Mouse (Mus musculus) heart, embryonic 15.5 days (tissue): Measurements from ENCODE around the gene Nkx2-5. TPM values are rescaled to one million over a fixed set of nuclear protein-coding genes. Genes with fewer than 3 reads are reported as not detected.

Source experiments
- ATAC-seq: fragments of 200-750 bp; cut with Nextera tagmentation; replicated peaks from 2 replicates; pipeline ENCODE4 v1.8.0; 2017; ENCODE audit warnings: low read depth, moderate TSS enrichment; ENCODE audit not compliant: insufficient number of reproducible peaks, insufficient read depth, low FRiP score
- H3K27ac ChIP-seq: fragments of 300-500 bp; sonication (generic); 2 replicates; pipeline ENCODE4 v1.5.1; 2015; ENCODE audit warnings: mild to moderate bottlenecking, inconsistent platforms
- H3K27me3 ChIP-seq: fragments of 300-500 bp; sonication (generic); 2 replicates; pipeline ENCODE4 v1.6.1; 2015; ENCODE audit warnings: inconsistent platforms
- H3K36me3 ChIP-seq: fragments of 300-500 bp; sonication (generic); 2 replicates; pipeline ENCODE4 v1.6.1; 2015; ENCODE audit warnings: mild to moderate bottlenecking, inconsistent platforms
- H3K4me1 ChIP-seq: fragments of 300-500 bp; sonication (generic); replicated peaks from 2 replicates; pipeline ENCODE4 v1.6.1; 2015; ENCODE audit warnings: inconsistent platforms
- H3K4me2 ChIP-seq: fragments of 300-500 bp; sonication (generic); 2 replicates; pipeline ENCODE4 v1.6.1; 2015; ENCODE audit warnings: inconsistent platforms, mild to moderate bottlenecking, moderate library complexity
- H3K4me3 ChIP-seq: fragments of 300-500 bp; sonication (generic); 2 replicates; pipeline ENCODE4 v1.5.1; 2015; ENCODE audit warnings: mild to moderate bottlenecking, inconsistent platforms
- H3K9ac ChIP-seq: fragments of 300-500 bp; sonication (generic); 2 replicates; pipeline ENCODE4 v1.6.1; 2015; ENCODE audit warnings: mild to moderate bottlenecking, inconsistent platforms
- H3K9me3 ChIP-seq: fragments of 300-500 bp; sonication (generic); replicated peaks from 2 replicates; pipeline ENCODE4 v1.6.1; 2016; ENCODE audit warnings: inconsistent platforms
- WGBS: fragments of 180-500 bp; shearing (Covaris S2); methylation state at CpG from one replicate; pipeline ENCODE4 v1.1.7; 2015; ENCODE audit warnings: mixed read lengths; 5-methylcytosine and 5-hydroxymethylcytosine counted together
- polyA plus RNA-seq: library from polyadenylated mRNA; unstranded; fragments of >200 nt; fragmentation: Nextera tagmentation; extraction: Ambion mirVana; gene quantifications from 2 replicates; pipeline ENCODE4 v1.2.1, GENCODE M21; 2015

Nkx2-5 gene
- polyA plus RNA-seq, 1 experiment from 2014 or later, result 147 TPM

DNA sequence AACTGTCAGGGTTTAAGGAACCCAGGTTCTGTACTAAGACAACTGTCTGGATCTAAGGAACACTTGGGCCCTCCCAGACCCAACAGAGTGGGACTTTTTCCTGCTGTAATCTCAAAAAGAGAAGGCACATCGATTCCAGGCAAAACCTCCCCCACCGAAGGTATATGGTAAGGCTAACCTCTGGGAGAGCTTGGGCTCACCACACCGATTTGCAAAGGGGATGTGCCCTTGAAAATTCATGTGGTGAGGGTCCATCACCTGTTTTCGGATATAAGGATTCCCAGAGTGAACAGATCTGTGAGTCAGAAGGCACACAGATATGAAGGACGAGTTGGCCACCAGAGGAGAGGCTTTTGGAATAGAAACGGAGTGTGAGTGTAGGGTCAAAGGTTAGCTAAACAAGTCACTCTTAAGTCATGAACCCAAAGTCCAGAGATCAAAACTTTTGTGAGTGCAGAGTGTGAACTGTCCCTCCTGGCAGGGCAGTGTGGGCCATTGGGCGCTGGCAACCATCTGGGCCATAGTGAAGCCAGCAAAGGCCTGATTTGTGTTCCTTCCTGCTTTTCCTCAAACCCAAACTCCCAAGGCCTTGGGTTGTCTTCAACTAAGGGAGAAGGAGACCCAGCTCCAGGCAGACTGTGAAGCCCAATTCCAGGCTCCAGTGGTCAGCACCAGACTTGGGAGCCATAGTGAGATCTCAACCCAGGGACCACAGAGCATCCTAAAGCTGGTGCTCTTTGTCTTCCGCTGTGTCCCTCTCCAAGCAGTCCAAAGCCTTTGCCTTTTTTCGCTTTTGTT lies 2.2 kb downstream of the Nkx2-5 start:
- Histone ChIP-seq H3K4me2 (peak overlapping the region; percentile 69), H3K4me1 (peaks cover 10% of the 10 kb centered on the region), H3K36me3 (no peaks in the 10 kb centered on the region), H3K27me3 (peaks cover 72% of the 10 kb centered on the region), H3K4me3 (peak overlapping the region; percentile 73), H3K9ac (peak overlapping the region; percentile 71), H3K27ac (peak overlapping the region; percentile 86), H3K9me3 (no peaks in the 10 kb centered on the region)
- no peak for ATAC-seq
- WGBS, result 20% methylated on average over 9 of the region's 9 CpGs

DNA sequence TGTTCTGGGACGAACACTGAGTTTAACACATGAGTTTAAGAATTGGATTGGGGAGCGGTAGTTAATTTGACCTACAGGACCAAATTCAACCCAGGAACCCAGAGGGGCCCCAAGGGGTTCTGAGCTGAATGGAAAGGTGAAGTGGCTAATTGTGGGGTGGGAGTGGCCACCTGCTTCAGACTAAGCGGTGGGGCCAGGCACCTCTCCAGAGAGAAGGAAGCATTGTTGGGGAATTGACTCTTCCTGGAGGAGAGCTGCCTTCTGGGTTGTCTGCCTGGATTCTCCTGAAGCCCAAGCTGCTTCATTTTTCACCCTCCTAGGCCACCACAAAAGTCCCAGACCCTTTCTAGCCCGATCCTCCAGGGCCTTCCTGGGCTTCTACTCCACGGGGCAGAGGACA lies 2.8 kb downstream of the Nkx2-5 start:
- H3K27me3 ChIP-seq, result peaks cover 72% of the 10 kb centered on the region
- H3K36me3 ChIP-seq, result no peaks in the 10 kb centered on the region
- peak; percentile 40 for ATAC-seq
- WGBS, result 10% methylated on average over 5 of the region's 5 CpGs
- H3K27ac ChIP-seq, result peak overlapping the region; percentile 86
- H3K9ac ChIP-seq, result peak overlapping the region; percentile 71
- H3K4me2 ChIP-seq, result peak overlapping the region; percentile 69
- H3K9me3 ChIP-seq, result no peaks in the 10 kb centered on the region
- H3K4me1 ChIP-seq, result peaks cover 10% of the 10 kb centered on the region
- peak overlapping the region; percentile 73 for H3K4me3 ChIP-seq

- H3K27me3 ChIP-seq, result peaks cover 73% of the 10 kb centered on the region
- no peaks in the 10 kb centered on the region for H3K9me3 ChIP-seq
- H3K4me1 ChIP-seq, result peaks cover 11% of the 10 kb centered on the region
- H3K4me2 ChIP-seq, result peak overlapping the region; percentile 69
- ATAC-seq, result peak; percentile 93
- H3K9ac ChIP-seq, result peak overlapping the region; percentile 88
- WGBS, result 3% methylated on average over 48 of the region's 48 CpGs
- H3K36me3 ChIP-seq, result no peaks in the 10 kb centered on the region
- H3K4me3 ChIP-seq, result peak overlapping the region; percentile 73
- peak overlapping the region; percentile 93 for H3K27ac ChIP-seq
Measured at GRCm38 (mm10) chr17:26840922-26841731, 3.7 kb downstream of the Nkx2-5 start.

- Histone ChIP-seq H3K9me3 (no peaks in the 10 kb centered on the region), H3K27ac (peak overlapping the region; percentile 93), H3K9ac (peak overlapping the region; percentile 88), H3K27me3 (peaks cover 74% of the 10 kb centered on the region), H3K4me1 (peaks cover 16% of the 10 kb centered on the region), H3K36me3 (no peaks in the 10 kb centered on the region), H3K4me3 (peak overlapping the region; percentile 73), H3K4me2 (peak overlapping the region; percentile 64; the same call in 1 of the 2 replicates)
- ATAC-seq, result no peak
- 19% methylated on average over 9 of the region's 9 CpGs for WGBS
Measured at GRCm38 (mm10) chr17:26840439-26840780, 4.4 kb downstream of the Nkx2-5 start.

DNA sequence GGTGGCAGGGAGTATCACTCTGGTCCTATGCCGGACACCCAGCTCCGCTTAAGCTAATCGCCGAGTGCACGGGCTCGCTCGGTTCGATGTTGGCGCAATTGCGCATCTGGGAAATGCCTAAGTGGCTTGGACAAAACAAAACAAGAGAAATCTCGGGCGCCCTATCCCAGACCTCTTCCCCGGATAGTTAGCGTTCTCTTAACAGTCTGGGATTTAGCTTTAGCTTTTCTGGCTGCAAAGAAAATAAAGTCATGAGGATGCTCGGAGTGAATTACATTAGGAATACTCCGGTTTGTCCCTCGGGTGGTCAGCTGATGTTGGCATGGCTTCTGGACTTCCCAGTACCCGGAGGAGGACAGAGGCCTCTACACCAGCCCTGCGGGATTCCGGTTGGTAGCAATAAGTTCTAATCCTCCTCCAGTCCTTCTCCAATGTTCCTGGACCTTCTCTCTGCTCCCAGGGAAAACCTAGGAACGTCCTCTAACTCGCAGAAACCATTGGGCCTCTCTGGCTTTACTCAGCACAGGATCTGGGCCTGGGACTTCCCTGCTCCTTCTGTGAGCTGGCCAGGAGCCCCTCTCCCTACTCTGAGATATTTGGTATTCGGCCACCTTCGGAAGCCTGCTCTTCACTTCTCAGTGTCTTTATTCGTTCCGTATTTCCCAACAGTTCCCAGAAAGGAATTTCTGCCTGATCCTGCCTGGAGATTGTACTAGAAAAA lies 4.9 kb downstream of the Nkx2-5 start:
- Histone ChIP-seq H3K36me3 (no peaks in the 10 kb centered on the region), H3K27ac (peak overlapping the region; percentile 93), H3K4me1 (peaks cover 22% of the 10 kb centered on the region), H3K4me2 (peak overlapping the region; percentile 64), H3K9me3 (no peaks in the 10 kb centered on the region), H3K9ac (peak overlapping the region; percentile 88), H3K27me3 (peaks cover 75% of the 10 kb centered on the region), H3K4me3 (peak overlapping the region; percentile 73)
- WGBS, result 5% methylated on average over 26 of the region's 26 CpGs
- ATAC-seq, result no peak

GRCm38 (mm10) chr17:26838911-26839717 lies 5.7 kb downstream of the Nkx2-5 start:
- Histone ChIP-seq H3K4me3 (peak overlapping the region; percentile 73), H3K4me2 (peak overlapping the region; percentile 64), H3K9ac (peak overlapping the region; percentile 88), H3K27ac (peak overlapping the region; percentile 93), H3K9me3 (no peaks in the 10 kb centered on the region), H3K27me3 (peaks cover 71% of the 10 kb centered on the region), H3K4me1 (peaks cover 22% of the 10 kb centered on the region), H3K36me3 (peaks cover 2% of the 10 kb centered on the region; the same call in 1 of the 2 replicates)
- WGBS, result 1% methylated on average over 87 of the region's 87 CpGs
- no peak for ATAC-seq

GRCm38 (mm10) chr17:26838191-26838910 lies 6.5 kb downstream of the Nkx2-5 start:
- Histone ChIP-seq H3K4me3 (peak overlapping the region; percentile 73), H3K9ac (peak overlapping the region; percentile 88), H3K9me3 (no peaks in the 10 kb centered on the region), H3K27me3 (peaks cover 69% of the 10 kb centered on the region), H3K36me3 (peaks cover 9% of the 10 kb centered on the region; the same call in 1 of the 2 replicates), H3K27ac (peak overlapping the region; percentile 93), H3K4me2 (peak overlapping the region; percentile 64), H3K4me1 (peaks cover 22% of the 10 kb centered on the region)
- 5% methylated on average over 37 of the region's 37 CpGs for WGBS
- no peak for ATAC-seq

DNA sequence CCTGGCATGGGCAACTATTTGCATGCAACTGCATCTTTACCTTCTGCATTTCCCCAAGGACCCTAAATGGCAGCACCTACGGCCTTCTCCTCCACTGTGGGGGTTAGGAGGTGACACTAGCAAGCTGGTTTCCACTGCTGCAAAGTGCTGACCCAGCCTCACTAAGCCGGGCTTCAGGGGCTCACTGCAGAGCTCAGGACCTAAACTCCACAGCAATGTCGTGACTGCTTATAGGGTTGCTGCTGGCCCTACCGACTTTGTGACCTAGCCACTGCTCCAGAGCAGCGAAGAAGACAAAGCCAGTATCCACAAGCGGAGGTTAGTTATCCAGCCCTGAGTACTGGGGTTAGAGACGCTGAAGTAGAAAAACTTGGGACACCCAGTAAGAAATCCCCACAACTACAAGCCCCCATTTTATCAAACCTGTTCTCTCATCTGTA lies 7.2 kb downstream of the Nkx2-5 start:
- Histone ChIP-seq H3K4me3 (peak overlapping the region; percentile 73), H3K4me1 (peaks cover 18% of the 10 kb centered on the region), H3K27ac (peak overlapping the region; percentile 93), H3K9me3 (no peaks in the 10 kb centered on the region), H3K36me3 (peaks cover 12% of the 10 kb centered on the region; the same call in 1 of the 2 replicates), H3K4me2 (peak overlapping the region; percentile 64), H3K27me3 (peaks cover 63% of the 10 kb centered on the region), H3K9ac (peak overlapping the region; percentile 88)
- ATAC-seq, result no peak
- 10% methylated on average over 7 of the region's 7 CpGs for WGBS

GRCm38 (mm10) chr17:26836786-26837545 lies 7.8 kb downstream of the Nkx2-5 start:
- Histone ChIP-seq H3K4me2 (peak overlapping the region; percentile 64), H3K9ac (peak overlapping the region; percentile 88), H3K27me3 (peaks cover 58% of the 10 kb centered on the region), H3K4me1 (peaks cover 18% of the 10 kb centered on the region), H3K4me3 (peak overlapping the region; percentile 73), H3K27ac (peak overlapping the region; percentile 93), H3K36me3 (peaks cover 12% of the 10 kb centered on the region; the same call in 1 of the 2 replicates), H3K9me3 (no peaks in the 10 kb centered on the region)
- 8% methylated on average over 19 of the region's 19 CpGs for WGBS
- ATAC-seq, result no peak
